Mouse (Mus musculus): ENCODE results near the gene Cenpt.
"Not testable (repeated sequence)": the region's sequence is repeated elsewhere in the genome, so short reads cannot be mapped to it uniquely, and the experiment has no call there.

Gene Cenpt

DNA sequence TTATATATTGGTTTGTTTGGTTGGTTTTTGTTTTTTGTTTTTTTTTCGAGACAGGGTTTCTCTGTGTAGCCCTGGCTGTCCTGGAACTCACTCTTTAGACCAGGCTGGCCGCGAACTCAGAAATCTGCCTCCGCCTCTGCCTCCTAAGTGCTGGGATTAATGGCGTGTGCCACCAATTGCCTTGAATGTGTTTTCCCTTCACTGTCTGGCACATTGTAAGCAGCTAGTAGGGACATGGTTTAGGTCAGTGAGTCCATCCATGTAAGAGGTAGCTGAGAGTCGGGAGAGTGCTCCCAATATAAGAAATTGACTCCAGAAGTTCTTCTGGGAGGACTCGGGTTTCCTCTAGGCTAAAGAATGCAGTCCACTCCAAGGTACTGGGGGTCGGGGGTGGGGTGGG, 1.2 kb upstream of the Cenpt start:
- DNase-seq (ENCODE audit: low read depth, low spot score): no peak

- DNase-seq (ENCODE audit: low read depth, low spot score): peak; percentile 38
Observed at GRCm38 (mm10) chr8:105852146-105852729, 840 bp downstream of the Cenpt start.

GRCm38 (mm10) chr8:105851651-105852143, 1.4 kb downstream of the Cenpt start:
- DNase-seq (ENCODE audit: low read depth, low spot score): peak; percentile 99

DNA sequence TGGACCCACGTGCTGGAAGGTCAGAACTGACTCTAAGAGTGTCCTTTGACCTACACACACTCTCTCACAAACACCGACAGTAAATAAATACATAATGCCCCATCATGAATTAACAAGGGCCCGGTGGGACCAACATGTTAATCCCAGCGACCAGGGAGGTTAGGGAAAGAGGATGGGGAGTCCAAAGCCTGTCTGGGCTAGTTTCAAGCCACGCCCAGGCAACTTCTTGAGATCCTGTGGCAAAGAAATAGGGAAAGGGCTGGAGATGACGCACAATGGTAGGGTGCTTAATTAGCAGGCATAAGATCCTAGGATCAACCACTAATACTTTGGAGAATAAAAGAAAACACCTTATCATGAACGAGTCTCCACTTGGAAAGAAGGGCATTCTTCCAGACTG, 2.5 kb downstream of the Cenpt start:
- DNase-seq (ENCODE audit: low read depth, low spot score): peak; percentile 72

GRCm38 (mm10) chr8:105850014-105850413, 3.1 kb downstream of the Cenpt start:
- DNase-seq (ENCODE audit: low read depth, low spot score): peak; percentile 55

DNA sequence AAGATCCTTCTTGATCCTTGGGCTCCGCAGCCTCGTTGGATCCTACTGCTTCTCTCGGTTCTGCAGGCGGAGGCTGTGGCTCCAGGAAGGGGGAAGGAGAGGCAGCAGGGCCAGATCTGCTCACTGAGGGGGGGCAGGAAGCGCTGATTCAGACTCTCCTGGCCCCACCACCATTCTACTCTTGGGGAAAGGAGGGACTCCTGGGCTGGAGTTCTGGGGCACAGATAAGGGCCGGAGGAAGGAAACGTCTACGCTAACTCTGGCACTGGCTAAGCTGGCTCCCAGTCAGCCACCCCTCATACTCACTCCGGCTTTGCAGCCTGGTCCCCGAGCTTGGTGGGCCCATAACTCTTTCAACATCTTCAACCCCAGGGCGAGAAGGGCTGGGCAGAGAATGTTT, 6.4 kb downstream of the Cenpt start:
- no peak for DNase-seq (ENCODE audit: low read depth, low spot score)

GRCm38 (mm10) chr8:105839209-105839608, 13.9 kb downstream of the Cenpt start:
- DNase-seq (ENCODE audit: low read depth, low spot score): no peak

DNA sequence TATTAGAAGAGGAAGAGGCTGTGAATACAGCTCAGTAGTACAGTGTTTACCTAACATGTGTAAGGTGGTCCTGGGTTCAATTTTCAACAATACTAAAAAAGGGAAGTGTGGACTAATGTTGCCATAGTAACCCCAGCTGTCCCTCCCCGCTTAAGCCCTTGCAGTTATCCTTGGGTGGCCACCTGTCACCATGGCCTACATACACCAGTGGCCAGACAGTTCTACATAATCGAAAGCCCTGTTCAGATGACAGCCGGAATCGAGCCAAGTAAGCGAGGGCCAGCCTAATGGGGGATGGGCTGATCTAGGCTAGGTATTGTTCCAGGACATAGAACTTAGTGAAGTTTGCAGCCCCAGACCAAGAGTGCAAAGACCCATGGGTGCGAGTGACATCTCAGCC, 16.1 kb downstream of the Cenpt start:
- DNase-seq (ENCODE audit: low read depth, low spot score): no peak

DNA sequence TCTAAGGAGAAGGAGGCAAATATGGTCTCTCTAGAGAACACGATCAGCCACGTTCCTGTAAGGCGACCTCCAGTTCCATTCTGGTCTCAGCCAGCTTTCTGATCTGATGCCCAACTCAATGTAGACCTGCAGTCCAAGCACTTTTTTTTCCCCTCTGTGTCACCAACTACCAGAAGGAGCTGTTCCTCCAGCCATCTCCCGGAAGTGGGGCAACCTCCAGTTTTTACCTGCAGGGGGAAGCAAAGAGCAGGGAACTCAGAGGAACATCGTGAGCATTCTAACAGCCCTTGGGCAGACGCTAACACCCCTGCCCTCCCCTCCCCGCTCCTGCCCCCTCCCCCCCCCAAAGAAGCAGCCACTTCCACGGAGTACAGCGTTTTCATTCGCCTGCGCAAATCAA, 17.8 kb downstream of the Cenpt start:
- DNase-seq (ENCODE audit: low read depth, low spot score): peak; percentile 90

GRCm38 (mm10) chr8:105833740-105834139, 19.3 kb downstream of the Cenpt start:
- not testable (repeated sequence) for DNase-seq (ENCODE audit: low read depth, low spot score)

DNA sequence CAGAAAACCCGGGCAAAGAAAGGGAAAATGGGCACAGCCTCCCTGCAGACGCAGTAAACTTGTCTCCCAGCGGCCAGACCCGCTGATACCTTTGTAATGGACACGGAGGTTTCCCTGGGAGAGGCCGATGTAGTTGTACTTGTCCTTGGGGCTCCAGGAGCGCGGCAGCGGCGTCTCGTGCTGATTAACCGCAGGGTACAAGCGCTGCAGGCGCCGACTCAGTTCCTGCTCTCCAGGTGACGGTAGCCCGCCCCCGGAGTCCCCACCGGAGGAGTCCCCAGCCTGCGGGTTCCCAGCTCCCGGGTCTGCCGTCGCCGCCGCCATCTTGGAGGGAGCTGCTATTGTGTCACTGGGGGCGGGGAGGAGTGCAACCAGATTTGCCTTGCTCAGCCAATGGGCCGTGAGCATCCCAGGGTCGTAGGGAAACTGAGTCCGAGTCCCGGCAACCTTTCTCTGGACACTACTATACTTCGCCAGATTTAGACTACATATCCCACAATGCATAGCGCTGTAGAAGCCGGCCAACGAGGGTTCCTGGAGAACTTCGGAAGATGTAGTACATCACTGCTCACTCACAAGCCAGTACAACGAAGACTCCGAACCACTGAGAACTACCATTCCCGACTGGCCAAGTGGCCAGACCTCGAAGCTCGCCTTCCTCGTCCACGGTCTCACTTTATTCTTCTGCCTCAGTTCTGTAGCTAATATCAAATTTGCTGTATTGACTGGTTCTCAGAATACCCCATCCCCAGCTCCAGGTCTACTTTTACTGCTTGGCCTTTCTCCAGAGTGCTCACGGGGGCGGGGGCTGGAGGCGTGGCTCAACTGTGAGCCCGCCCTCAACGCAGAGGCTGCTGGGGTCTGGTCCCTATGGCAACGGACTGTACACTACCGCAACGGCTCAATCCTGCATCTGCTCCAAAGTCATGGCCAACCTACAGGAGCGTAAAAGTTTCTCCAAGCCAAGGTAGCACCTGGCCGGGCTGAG, 25.9 kb downstream of the Cenpt start, which contains the start of the genes Ranbp10 and Tsnaxip1:
Gene Ranbp10 (minus strand): TSS at position 490 of the 988 bp plus-strand sequence.
Gene Tsnaxip1 (plus strand): TSS at position 871 of the 988 bp plus-strand sequence.
- DNase-seq (ENCODE audit: low read depth, low spot score): peak; percentile 100

GRCm38 (mm10) chr8:105826379-105826778, 26.7 kb downstream of the Cenpt start:
- no peak for DNase-seq (ENCODE audit: low read depth, low spot score)

GRCm38 (mm10) chr8:105825506-105825905, 27.6 kb downstream of the Cenpt start:
- DNase-seq (ENCODE audit: low read depth, low spot score): no peak

- DNase-seq (ENCODE audit: low read depth, low spot score): no peak
Observed at GRCm38 (mm10) chr8:105820925-105821324, 32.2 kb downstream of the Cenpt start.

- no peak for DNase-seq (ENCODE audit: low read depth, low spot score)
Observed at GRCm38 (mm10) chr8:105819659-105820058, 33.4 kb downstream of the Cenpt start.

DNA sequence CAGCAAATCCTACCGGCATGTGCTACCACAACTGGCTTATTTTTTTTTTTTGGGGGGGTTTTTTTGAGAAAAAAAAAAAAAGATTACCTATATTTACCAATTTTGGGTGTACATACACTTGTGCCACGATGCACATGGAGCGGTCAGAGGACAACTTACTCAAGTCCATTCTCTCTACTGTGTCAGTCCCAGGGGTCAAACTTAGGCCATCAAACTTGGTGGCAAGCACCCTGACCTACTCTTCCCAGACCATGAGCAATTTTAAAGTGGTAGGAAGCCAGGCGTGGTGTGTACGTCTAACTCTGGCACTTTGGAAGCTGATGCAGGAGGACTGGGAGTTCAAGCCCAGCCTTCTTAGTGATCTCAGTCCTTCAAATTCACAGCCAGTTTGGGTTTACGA, 39.8 kb downstream of the Cenpt start:
- DNase-seq (ENCODE audit: low read depth, low spot score): no peak

DNA sequence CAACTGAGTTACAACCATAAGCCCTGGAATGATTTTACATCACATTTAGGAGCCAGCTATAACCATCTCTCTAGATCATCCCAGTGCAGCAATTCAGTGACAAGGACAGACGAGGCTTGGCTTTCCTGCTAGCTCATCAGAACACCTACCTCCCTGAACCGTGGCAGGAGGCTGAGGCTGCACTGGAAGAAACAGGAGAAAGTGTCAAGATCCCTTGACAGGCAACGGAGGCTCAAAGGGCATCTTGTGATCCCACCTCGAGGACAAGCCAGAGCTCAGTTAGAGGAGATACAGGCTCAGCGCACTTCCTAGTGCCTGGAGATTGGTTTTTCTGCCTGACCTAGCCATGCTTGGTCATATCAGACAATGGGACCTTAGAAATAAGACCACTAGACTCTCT, 40.6 kb downstream of the Cenpt start:
- DNase-seq (ENCODE audit: low read depth, low spot score): no peak

DNA sequence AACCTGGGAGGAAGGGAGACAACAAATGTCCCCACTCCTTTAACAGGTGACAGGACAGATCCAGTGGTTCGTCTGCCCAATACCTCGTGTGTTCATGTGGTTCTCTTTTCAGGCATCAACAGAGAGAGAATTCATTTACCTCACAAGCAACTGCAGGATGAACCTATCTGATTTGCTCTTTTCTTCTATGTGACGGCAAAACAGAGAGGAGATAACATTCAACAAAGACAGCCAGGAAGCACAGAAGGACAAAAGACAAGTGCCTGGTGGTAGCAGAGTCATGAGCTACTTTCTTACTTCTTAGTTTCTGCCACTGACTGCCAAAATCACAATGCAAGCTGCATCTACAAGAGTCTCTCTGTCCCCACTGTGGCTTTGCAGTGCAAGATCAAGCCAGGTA, 41.5 kb downstream of the Cenpt start:
- no peak for DNase-seq (ENCODE audit: low read depth, low spot score)

DNA sequence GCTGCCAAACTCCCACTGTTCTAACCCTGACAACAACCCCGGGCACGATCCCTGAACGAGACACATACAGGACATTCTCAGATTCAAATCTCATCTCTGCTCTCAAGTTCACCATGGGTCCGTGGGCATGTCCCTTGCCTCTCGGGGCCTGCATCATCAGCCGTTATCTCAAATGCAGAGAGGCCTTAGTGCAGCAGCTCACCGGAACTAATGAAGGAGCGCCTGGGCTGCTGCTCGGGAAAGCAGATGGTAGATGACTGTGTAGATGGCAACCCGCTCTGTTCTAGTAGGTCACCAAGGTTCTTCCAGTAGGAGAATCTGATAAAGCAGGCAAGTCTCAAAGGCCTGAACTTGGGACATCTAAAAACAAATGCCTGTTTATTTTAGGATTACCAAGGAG, 42.0 kb downstream of the Cenpt start:
- no peak for DNase-seq (ENCODE audit: low read depth, low spot score)

- DNase-seq (ENCODE audit: low read depth, low spot score): no peak
Observed at GRCm38 (mm10) chr8:105810245-105810786, 42.8 kb downstream of the Cenpt start.

GRCm38 (mm10) chr8:105808480-105808879, 44.6 kb downstream of the Cenpt start:
- no peak for DNase-seq (ENCODE audit: low read depth, low spot score)

DNA sequence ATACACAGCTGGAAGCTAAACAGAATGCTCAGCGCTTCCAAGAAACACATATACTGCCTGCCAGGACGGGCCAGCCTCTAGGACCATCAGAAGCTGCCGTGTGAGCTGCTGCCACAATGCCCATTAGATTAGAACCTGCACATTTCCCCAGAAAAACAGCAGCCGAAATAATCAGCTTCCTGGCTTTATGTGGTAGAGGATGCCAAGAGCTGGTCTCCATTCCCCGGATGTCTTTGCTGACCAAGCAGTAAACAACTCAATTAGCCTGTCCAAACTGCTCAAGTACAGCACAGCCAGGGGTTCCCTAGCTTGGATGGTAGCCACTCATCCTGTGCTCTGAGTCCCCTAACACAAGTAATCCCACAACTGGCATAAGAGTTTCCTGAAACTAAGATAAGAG, 45.3 kb downstream of the Cenpt start:
- DNase-seq (ENCODE audit: low read depth, low spot score): no peak
